Mouse (Mus musculus) megakaryocyte-erythroid progenitor cell, adult 5 weeks (primary cell): ENCODE measurements around the gene Rpn1. TPM values are rescaled to one million over a fixed set of nuclear protein-coding genes. Genes with fewer than 3 reads are reported as not detected.

Source experiments
- polyA plus RNA-seq: library from polyadenylated mRNA; stranded (reverse); fragments of >175 nt; gene quantifications from 2 replicates; pipeline ENCODE4 v1.2.3, GENCODE M21; 2012

Gene Rpn1
- 81.3 and 91.4 TPM in 2 replicates for polyA plus RNA-seq

GRCm38 (mm10) chr6:88084278-88085151, at the start of gene Rpn1:
Gene Rpn1, plus strand, starts transcription at chr6:88084482.

GRCm38 (mm10) chr6:88044577-88045405, 39.5 kb upstream of the Rpn1 start, which contains the start of gene Rab7:
Gene Rab7, minus strand, starts transcription at chr6:88045270.

Other genes with a start within 250 kb of the Rpn1 start
- 16.2 and 25.7 TPM in 2 replicates for gene Gm45140, start 248.7 kb upstream of the Rpn1 start, polyA plus RNA-seq
- 66.0 and 75.3 TPM in 2 replicates for gene Isy1, start 245.7 kb upstream of the Rpn1 start, polyA plus RNA-seq
- 103 and 130 TPM in 2 replicates for gene Cnbp, start 233.4 kb upstream of the Rpn1 start, polyA plus RNA-seq
- gene Copg1, start 196.7 kb upstream of the Rpn1 start, polyA plus RNA-seq = 31.0 and 33.0 TPM in 2 replicates
- 22.9 and 27.6 TPM in 2 replicates for gene Hmces, start 170.5 kb upstream of the Rpn1 start, polyA plus RNA-seq
- 163 and 296 TPM in 2 replicates for gene H1fx, start 102.8 kb upstream of the Rpn1 start, polyA plus RNA-seq
- gene Rab7, start 39.2 kb upstream of the Rpn1 start, polyA plus RNA-seq = 105 and 106 TPM in 2 replicates
- gene Gata2, start 109.4 kb downstream of the Rpn1 start, polyA plus RNA-seq = 351 and 598 TPM in 2 replicates
- not detected in 2 replicates for gene Dnajb8, start 137.8 kb downstream of the Rpn1 start, polyA plus RNA-seq